Mouse (Mus musculus): ENCODE results near the gene Higd1c. TPM values are rescaled to one million over a fixed set of nuclear protein-coding genes. Genes with fewer than 3 reads are reported as not detected.
A peak's percentile ranks its signal among the peaks of the same experiment; 100 is the strongest.
"Not testable (repeated sequence)": the region's sequence is repeated elsewhere in the genome, so short reads cannot be mapped to it uniquely, and the experiment has no call there.

Gene Higd1c
- polyA plus RNA-seq, 1 experiment from 2014 or later, result not detected

GRCm38 (mm10) chr15:100334629-100335028 lies 29.7 kb upstream of the Higd1c start, which contains the start of gene Mettl7a3:
TSS of gene Mettl7a3 (plus strand) at chr15:100334929.
- Histone ChIP-seq H3K9me3 (no peaks in the 10 kb centered on the region), H3K4me1 (no peaks in the 10 kb centered on the region), H3K4me3 (no peak within 1 kb of the TSS), H3K4me2 (no peak within 1 kb of the TSS), H3K27ac (no peak within 1 kb of the TSS), H3K36me3 (no peaks in the 10 kb centered on the region), H3K27me3 (no peaks in the 10 kb centered on the region), H3K9ac (no peak within 1 kb of the TSS)
- no peak for ATAC-seq (ENCODE audit: insufficient number of reproducible peaks, insufficient read depth, low FRiP score, low TSS enrichment, low read depth)
- WGBS, result 60% methylated on average over 10 of the region's 10 CpGs

GRCm38 (mm10) chr15:100337328-100337727 lies 27.0 kb upstream of the Higd1c start:
- ATAC-seq (ENCODE audit: insufficient number of reproducible peaks, insufficient read depth, low FRiP score, low TSS enrichment, low read depth), result not testable (repeated sequence)

GRCm38 (mm10) chr15:100337847-100338246 lies 26.5 kb upstream of the Higd1c start:
- not testable (repeated sequence) for H3K36me3 ChIP-seq; H3K27ac ChIP-seq; H3K9ac ChIP-seq; H3K27me3 ChIP-seq; H3K4me2 ChIP-seq; ATAC-seq (ENCODE audit: insufficient number of reproducible peaks, insufficient read depth, low FRiP score, low TSS enrichment, low read depth); H3K9me3 ChIP-seq; H3K4me3 ChIP-seq; H3K4me1 ChIP-seq
- 40% methylated on average over 10 of the region's 10 CpGs for WGBS

More at GRCm38 (mm10) chr15:100337328-100337727, 27.0 kb upstream of the Higd1c start:
- not testable (repeated sequence) for H3K4me3 ChIP-seq, H3K9ac ChIP-seq, H3K9me3 ChIP-seq, H3K36me3 ChIP-seq, H3K4me2 ChIP-seq, H3K27ac ChIP-seq, H3K27me3 ChIP-seq, H3K4me1 ChIP-seq

- H3K4me2 ChIP-seq; H3K9ac ChIP-seq; H3K27me3 ChIP-seq; ATAC-seq (ENCODE audit: insufficient number of reproducible peaks, insufficient read depth, low FRiP score, low TSS enrichment, low read depth); H3K36me3 ChIP-seq; H3K4me1 ChIP-seq; H3K27ac ChIP-seq; H3K4me3 ChIP-seq; H3K9me3 ChIP-seq: not testable (repeated sequence)
- WGBS, result 70% methylated on average over 4 of the region's 5 CpGs
These were observed 22.9 kb upstream of the Higd1c start for GRCm38 (mm10) chr15:100341314-100341980.

GRCm38 (mm10) chr15:100345484-100345883 lies 18.9 kb upstream of the Higd1c start:
- no peak overlapping the region for H3K9ac ChIP-seq
- no peaks in the 10 kb centered on the region for H3K9me3 ChIP-seq
- no peak overlapping the region for H3K4me2 ChIP-seq
- H3K27me3 ChIP-seq, result no peaks in the 10 kb centered on the region
- no peaks in the 10 kb centered on the region for H3K36me3 ChIP-seq
- H3K27ac ChIP-seq, result no peak overlapping the region
- no peaks in the 10 kb centered on the region for H3K4me1 ChIP-seq
- no peak overlapping the region for H3K4me3 ChIP-seq
- ATAC-seq (ENCODE audit: insufficient number of reproducible peaks, insufficient read depth, low FRiP score, low TSS enrichment, low read depth), result no peak

GRCm38 (mm10) chr15:100346761-100347160 lies 17.6 kb upstream of the Higd1c start:
- Histone ChIP-seq H3K4me2 (no peak overlapping the region), H3K27me3 (no peaks in the 10 kb centered on the region), H3K4me3 (no peak overlapping the region), H3K4me1 (peaks cover 2% of the 10 kb centered on the region), H3K9ac (no peak overlapping the region), H3K36me3 (no peaks in the 10 kb centered on the region), H3K9me3 (no peaks in the 10 kb centered on the region), H3K27ac (peak overlapping the region; percentile 58)
- 69% methylated on average over 14 of the region's 14 CpGs for WGBS
- no peak for ATAC-seq (ENCODE audit: insufficient number of reproducible peaks, insufficient read depth, low FRiP score, low TSS enrichment, low read depth)

GRCm38 (mm10) chr15:100349496-100349895 lies 14.8 kb upstream of the Higd1c start:
- no peak for ATAC-seq (ENCODE audit: insufficient number of reproducible peaks, insufficient read depth, low FRiP score, low TSS enrichment, low read depth)
- 45% methylated on average over 2 of the region's 2 CpGs for WGBS
- H3K4me1 ChIP-seq, result peaks cover 5% of the 10 kb centered on the region
- H3K9me3 ChIP-seq, result no peaks in the 10 kb centered on the region
- no peaks in the 10 kb centered on the region for H3K27me3 ChIP-seq
- no peak overlapping the region for H3K4me2 ChIP-seq
- no peak overlapping the region for H3K9ac ChIP-seq
- H3K4me3 ChIP-seq, result no peak overlapping the region
- no peak overlapping the region for H3K27ac ChIP-seq
- no peaks in the 10 kb centered on the region for H3K36me3 ChIP-seq

- H3K4me3 ChIP-seq, result no peak overlapping the region
- H3K36me3 ChIP-seq, result no peaks in the 10 kb centered on the region
- H3K9me3 ChIP-seq, result no peaks in the 10 kb centered on the region
- H3K9ac ChIP-seq, result no peak overlapping the region
- no peaks in the 10 kb centered on the region for H3K27me3 ChIP-seq
- no peak overlapping the region for H3K27ac ChIP-seq
- peaks cover 5% of the 10 kb centered on the region for H3K4me1 ChIP-seq
- H3K4me2 ChIP-seq, result no peak overlapping the region
- WGBS, result 55% methylated on average over 6 of the region's 6 CpGs
- no peak for ATAC-seq (ENCODE audit: insufficient number of reproducible peaks, insufficient read depth, low FRiP score, low TSS enrichment, low read depth)
These were observed 12.8 kb upstream of the Higd1c start for GRCm38 (mm10) chr15:100351501-100352060.

- WGBS, result 60% methylated on average over 10 of the region's 10 CpGs
- no peak for ATAC-seq (ENCODE audit: insufficient number of reproducible peaks, insufficient read depth, low FRiP score, low TSS enrichment, low read depth)
- H3K4me1 ChIP-seq, result peaks cover 5% of the 10 kb centered on the region
These were observed 11.6 kb upstream of the Higd1c start, which contains the start of the genes Methig1 and Mettl7a2 for GRCm38 (mm10) chr15:100352711-100353250. TSS of gene Methig1 (plus strand) at chr15:100353149. TSS of gene Mettl7a2 (plus strand) at chr15:100353200.

GRCm38 (mm10) chr15:100353399-100353798 lies 10.9 kb upstream of the Higd1c start:
- not testable (repeated sequence) for H3K9me3 ChIP-seq; H3K36me3 ChIP-seq; H3K27ac ChIP-seq; H3K4me1 ChIP-seq; H3K4me3 ChIP-seq; H3K9ac ChIP-seq; H3K27me3 ChIP-seq; ATAC-seq (ENCODE audit: insufficient number of reproducible peaks, insufficient read depth, low FRiP score, low TSS enrichment, low read depth); H3K4me2 ChIP-seq
- WGBS, result 92% methylated on average over 22 of the region's 22 CpGs

More at GRCm38 (mm10) chr15:100352711-100353250, 11.6 kb upstream of the Higd1c start, which contains the start of the genes Methig1 and Mettl7a2:
- Histone ChIP-seq H3K9ac (no peak within 1 kb of the TSS), H3K4me2 (no peak within 1 kb of the TSS), H3K4me3 (no peak within 1 kb of the TSS), H3K9me3 (no peaks in the 10 kb centered on the region), H3K27ac (no peak within 1 kb of the TSS), H3K27me3 (no peaks in the 10 kb centered on the region), H3K36me3 (no peaks in the 10 kb centered on the region)

GRCm38 (mm10) chr15:100355876-100356275 lies 8.5 kb upstream of the Higd1c start:
- 87% methylated on average over 5 of the region's 5 CpGs for WGBS
- Histone ChIP-seq H3K9me3 (no peaks in the 10 kb centered on the region), H3K27me3 (no peaks in the 10 kb centered on the region)

GRCm38 (mm10) chr15:100365967-100366366 lies 1.6 kb downstream of the Higd1c start:
- H3K27me3 ChIP-seq, result not testable (repeated sequence)
- 22% methylated on average over 9 of the region's 9 CpGs for WGBS

More at GRCm38 (mm10) chr15:100355876-100356275, 8.5 kb upstream of the Higd1c start:
- Histone ChIP-seq H3K4me2 (no peak overlapping the region), H3K9ac (no peak overlapping the region), H3K4me1 (peaks cover 5% of the 10 kb centered on the region), H3K36me3 (no peaks in the 10 kb centered on the region), H3K27ac (no peak overlapping the region), H3K4me3 (no peak overlapping the region)
- ATAC-seq (ENCODE audit: insufficient number of reproducible peaks, insufficient read depth, low FRiP score, low TSS enrichment, low read depth), result no peak

More at GRCm38 (mm10) chr15:100365967-100366366, 1.6 kb downstream of the Higd1c start:
- not testable (repeated sequence) for ATAC-seq (ENCODE audit: insufficient number of reproducible peaks, insufficient read depth, low FRiP score, low TSS enrichment, low read depth); H3K9me3 ChIP-seq; H3K9ac ChIP-seq; H3K27ac ChIP-seq; H3K36me3 ChIP-seq; H3K4me1 ChIP-seq; H3K4me2 ChIP-seq; H3K4me3 ChIP-seq
